Mouse (Mus musculus): Measurements from ENCODE around the gene Smarcd3.

Gene Smarcd3

GRCm38 (mm10) chr5:24597221-24597728 is 26.9 kb downstream of the Smarcd3 start:
- peak; percentile 67 to 69 for DNase-seq (ENCODE audit: low spot score in 2 of 2)

GRCm38 (mm10) chr5:24596519-24597171 is 27.6 kb downstream of the Smarcd3 start:
- peak; percentile 41 to 60 for DNase-seq (ENCODE audit: low spot score in 2 of 2)

- no peak for DNase-seq (ENCODE audit: low spot score in 2 of 2)
Observed at GRCm38 (mm10) chr5:24595786-24596380, 28.3 kb downstream of the Smarcd3 start.

GRCm38 (mm10) chr5:24595261-24595660 is 28.9 kb downstream of the Smarcd3 start:
- no peak for DNase-seq (ENCODE audit: low spot score in 2 of 2)

- DNase-seq (ENCODE audit: low spot score in 2 of 2) = no peak
Observed at GRCm38 (mm10) chr5:24594346-24594745, 29.9 kb downstream of the Smarcd3 start.

GRCm38 (mm10) chr5:24593928-24594327 is 30.3 kb downstream of the Smarcd3 start:
- no peak for DNase-seq (ENCODE audit: low spot score in 2 of 2)

- no peak for DNase-seq (ENCODE audit: low spot score in 2 of 2)
Observed at GRCm38 (mm10) chr5:24593230-24593629, 31.0 kb downstream of the Smarcd3 start.

GRCm38 (mm10) chr5:24592471-24593160 is 31.6 kb downstream of the Smarcd3 start:
- DNase-seq (ENCODE audit: low spot score in 2 of 2) = no peak

- DNase-seq (ENCODE audit: low spot score in 2 of 2) = no peak
Observed at GRCm38 (mm10) chr5:24591796-24592470, 32.3 kb downstream of the Smarcd3 start.

GRCm38 (mm10) chr5:24591268-24591721 is 32.9 kb downstream of the Smarcd3 start:
- DNase-seq (ENCODE audit: low spot score in 2 of 2) = no peak

- DNase-seq (ENCODE audit: low spot score in 2 of 2) = no peak
Observed at GRCm38 (mm10) chr5:24589511-24590500, 34.4 kb downstream of the Smarcd3 start.

- no peak for DNase-seq (ENCODE audit: low spot score in 2 of 2)
Observed at GRCm38 (mm10) chr5:24587200-24587577, 37.0 kb downstream of the Smarcd3 start.

GRCm38 (mm10) chr5:24586547-24587199 is 37.5 kb downstream of the Smarcd3 start, which contains the start of gene Chpf2:
Chpf2 (plus strand) TSS chr5:24586741.
- DNase-seq (ENCODE audit: low spot score in 2 of 2) = peak; percentile 82 to 85

GRCm38 (mm10) chr5:24586106-24586505 is 38.1 kb downstream of the Smarcd3 start:
- DNase-seq (ENCODE audit: low spot score in 2 of 2) = no peak

GRCm38 (mm10) chr5:24578109-24578963 is 45.9 kb downstream of the Smarcd3 start:
- DNase-seq (ENCODE audit: low spot score in 2 of 2) = no peak

GRCm38 (mm10) chr5:24577183-24577929 is 46.9 kb downstream of the Smarcd3 start, which contains the start of gene Abcf2:
Abcf2 (minus strand) TSS chr5:24577467.
- peak; percentile 99 for DNase-seq (ENCODE audit: low spot score in 2 of 2)

- DNase-seq (ENCODE audit: low spot score in 2 of 2) = peak in 1 of 2 experiments; percentile 24
Observed at GRCm38 (mm10) chr5:24576801-24577182, 47.4 kb downstream of the Smarcd3 start.

GRCm38 (mm10) chr5:24575948-24576347 is 48.3 kb downstream of the Smarcd3 start:
- DNase-seq (ENCODE audit: low spot score in 2 of 2) = no peak

All from spleen, postnatal 36 days (tissue).